Mouse (Mus musculus): ENCODE measurements around the gene Mecom.

- TF ChIP-seq CTCF (IDR thresholded peaks at IDR 0.05; ENCODE audit: extremely low read depth, insufficient read depth, insufficient read length, insufficient replicate concordance) = no peak
- no peak for TF ChIP-seq POLR2A (IDR thresholded peaks at IDR 0.05; ENCODE audit: low read depth, low read length)
These were observed 88.2 kb downstream of the Mecom start for GRCm38 (mm10) chr3:30459626-30460025.
